Mouse (Mus musculus) heart, adult 9 months (tissue): ENCODE measurements around the gene Vmn2r102.

Experiments
- DNase-seq, 2 experiments: peaks; one replicate each; pipeline ENCODE4 v3.0.0; 2022; ENCODE audit warnings: low spot score in 2 of 2

Vmn2r102 gene

GRCm38 (mm10) chr17:19660028-19660427 is at the start of gene Vmn2r102:
TSS of gene Vmn2r102 (plus strand) at chr17:19660328.
- DNase-seq = no peak

DNA sequence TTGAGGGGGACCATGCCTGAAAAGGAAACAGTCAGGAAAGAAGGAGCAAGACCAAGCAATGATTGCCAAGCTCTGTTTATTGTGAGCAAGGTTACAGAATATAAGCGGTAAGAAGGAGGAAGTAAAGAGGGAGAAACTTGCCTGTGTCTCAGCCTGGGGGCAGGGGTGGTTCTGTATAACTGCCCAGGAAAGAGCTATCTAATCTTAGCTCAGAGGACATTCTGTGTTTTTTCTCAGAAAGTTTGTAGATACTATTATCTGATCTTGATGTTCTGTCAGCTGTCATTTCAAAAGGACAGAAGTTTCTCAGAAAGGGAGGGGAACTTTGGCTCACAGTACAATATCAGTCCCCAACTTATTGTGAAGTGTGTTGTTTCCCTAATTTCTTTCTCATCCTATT is 30.8 kb upstream of the Vmn2r102 start:
- DNase-seq = no peak

DNA sequence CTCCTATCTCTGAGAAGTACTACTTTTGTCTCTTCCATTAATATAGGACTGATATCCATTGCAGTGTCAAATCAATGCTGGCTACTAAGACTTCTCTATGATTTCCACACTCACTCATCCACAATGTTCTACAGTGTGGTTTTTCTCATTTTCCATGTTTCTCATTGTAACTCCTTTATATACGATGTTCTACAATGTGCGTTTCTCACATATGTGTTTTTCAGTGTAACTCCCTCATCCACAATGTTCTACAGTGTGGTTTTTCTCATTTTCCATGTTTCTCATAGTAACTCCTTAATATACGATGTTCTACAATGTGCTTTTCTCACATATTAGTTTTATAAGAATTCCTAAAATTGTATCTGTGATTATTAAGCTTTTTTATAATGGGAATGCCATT is 1.7 kb upstream of the Vmn2r102 start:
- no peak for DNase-seq

- no peak for DNase-seq
Measured at GRCm38 (mm10) chr17:19692062-19692461, 31.9 kb downstream of the Vmn2r102 start.
